Mouse (Mus musculus) megakaryocyte, embryonic 14.5 days (primary cell): ENCODE results near the gene Flot1.

ENCODE experiments used
- FLI1 ChIP-seq: IDR thresholded peaks from 2 replicates; pipeline ENCODE4 v1.6.1; 2012; ENCODE audit warnings: low read length, inconsistent platforms, mixed read lengths
- GATA1 ChIP-seq: IDR thresholded peaks from 3 replicates; pipeline ENCODE4 v1.6.1; 2012; ENCODE audit warnings: mixed read lengths, low read length, inconsistent platforms, borderline replicate concordance

DNA sequence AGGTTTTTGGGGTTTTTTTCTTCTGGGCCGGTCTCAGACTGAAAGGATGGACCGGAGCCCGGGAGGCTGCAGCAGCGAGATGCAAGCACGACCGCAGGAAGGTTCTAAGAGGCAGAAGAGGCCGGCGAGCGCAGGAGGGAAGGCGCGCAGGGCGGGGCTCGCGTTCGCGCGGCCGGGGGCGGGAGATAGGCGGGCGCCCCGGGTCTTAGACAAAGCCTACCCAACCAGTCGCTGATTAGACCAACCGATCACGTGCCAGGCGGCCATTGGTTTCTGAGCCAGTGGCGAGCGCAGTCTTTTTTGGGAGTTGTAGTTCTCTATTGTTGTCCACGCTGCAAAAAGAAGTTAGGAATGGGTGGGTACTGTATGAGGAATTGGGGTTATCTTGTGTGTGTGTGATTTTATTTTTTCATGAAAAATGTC is 15.1 kb downstream of the Flot1 start, which contains the start of gene Tubb5:
- no peak for TF ChIP-seq GATA1
- TF ChIP-seq FLI1 = no peak
